Mouse (Mus musculus) left cerebral cortex, adult 2 months (tissue): ENCODE measurements around the gene Pin1. TPM values are rescaled to one million over a fixed set of nuclear protein-coding genes. Genes with fewer than 3 reads are reported as not detected.
A peak's percentile ranks its signal among the peaks of the same experiment; 100 is the strongest.

Experiments
- DNase-seq, 2 experiments: peaks; one replicate each; pipeline ENCODE4 v3.0.0; 2021 to 2022; ENCODE audit warnings: low spot score in 2 of 2, mixed read lengths in 1 of 2; ENCODE audit errors: extremely low spot score in 1 of 2
- H3K27ac ChIP-seq: fragments of 200-600 bp; 2 replicates; pipeline ENCODE4 v1.8.1; 2022
- H3K4me3 ChIP-seq: fragments of 200-600 bp; 2 replicates; pipeline ENCODE4 v1.8.1; 2022
- CTCF ChIP-seq: fragments of 200-600 bp; IDR thresholded peaks from 2 replicates; pipeline ENCODE4 v1.8.1; 2022; ENCODE audit warnings: antibody characterized with exemption, mild to moderate bottlenecking, moderate library complexity
- intact Hi-C: fragments of 180-260 bp; cut with DNase I; formaldehyde crosslinking; loops from one replicate; pipeline ENCODE4 v1.15.1; 2025
- total RNA-seq, 2 experiments: library from RNA; stranded (reverse); gene quantifications; 2 replicates each; pipeline ENCODE4 v1.2.3; 2021

The Pin1 gene
- total RNA-seq, 2 experiments from 2014 or later, result 40.0 to 41.5 TPM

GRCm38 (mm10) chr9:20710471-20710870, 58.6 kb downstream of the Pin1 start:
- H3K4me3 ChIP-seq, result no peak overlapping the region
- intact Hi-C loops, result no loop called here
- H3K27ac ChIP-seq, result no peak overlapping the region
- no peak for DNase-seq
- TF ChIP-seq CTCF, result no peak

DNA sequence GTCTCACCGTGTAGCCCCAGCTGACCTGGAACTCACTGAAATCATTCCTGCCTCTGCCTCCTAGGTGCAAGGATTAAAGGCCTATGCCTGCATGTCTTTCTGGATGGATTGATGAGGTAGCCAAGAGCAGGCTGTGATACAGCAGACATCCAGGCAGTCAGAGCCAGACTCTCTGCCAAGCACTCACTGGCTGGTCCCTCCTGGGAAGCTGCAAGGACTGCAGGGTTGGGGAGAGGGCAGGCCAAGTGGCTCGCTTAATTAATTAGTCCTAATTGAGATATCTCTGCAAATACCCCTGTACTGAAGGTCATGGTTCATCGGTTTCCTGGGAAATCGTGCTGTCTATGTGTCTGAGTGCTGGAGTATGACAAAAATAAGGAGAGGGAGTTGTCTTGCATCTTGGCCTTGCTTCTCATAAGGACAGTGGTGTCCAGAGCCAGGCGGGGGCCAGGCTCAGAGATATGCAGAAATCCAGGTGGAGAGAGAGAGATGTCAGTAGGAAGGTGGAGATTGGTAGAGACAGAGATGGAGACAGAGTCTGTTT, 61.1 kb downstream of the Pin1 start:
- TF ChIP-seq CTCF, result no peak
- H3K27ac ChIP-seq, result peak overlapping the region; percentile 69

GRCm38 (mm10) chr9:20713478-20713987, 61.6 kb downstream of the Pin1 start:
- Histone ChIP-seq H3K27ac (peak overlapping the region; percentile 69; the same call in 1 of the 2 replicates), H3K4me3 (no peak overlapping the region)
- intact Hi-C loops, result no loop called here
- no peak for DNase-seq
- no peak for TF ChIP-seq CTCF

More for the DNA sequence above, 61.1 kb downstream of the Pin1 start:
- DNase-seq, result no peak
- intact Hi-C loops, result no loop called here
- H3K4me3 ChIP-seq, result no peak overlapping the region

GRCm38 (mm10) chr9:20715332-20715731, 63.4 kb downstream of the Pin1 start:
- no peak overlapping the region for H3K4me3 ChIP-seq
- intact Hi-C loops, result no loop called here
- DNase-seq, result no peak
- H3K27ac ChIP-seq, result no peak overlapping the region
- peak; percentile 46 for TF ChIP-seq CTCF

Other genes with a start within 250 kb of the Pin1 start
- gene Zfp26, start 191.9 kb upstream of the Pin1 start, total RNA-seq, result 10 to 100 TPM; 26.0 to 31.4 TPM
- 10 to 100 TPM; 30.7 to 33.7 TPM for gene Zfp426, start 159.3 kb upstream of the Pin1 start, total RNA-seq
- gene Zfp266, start 130.7 kb upstream of the Pin1 start, total RNA-seq, result 10 to 100 TPM; 41.3 to 44.3 TPM
- gene Zfp846, start 70.8 kb upstream of the Pin1 start, total RNA-seq, result 10 to 100 TPM; 19.0 to 21.1 TPM
- 100 to 1,000 TPM; 289 to 312 TPM for gene Ubl5, start 9.2 kb upstream of the Pin1 start, total RNA-seq
- gene Fbxl12, start 7.3 kb upstream of the Pin1 start, total RNA-seq, result 10 to 100 TPM; 26.4 to 28.6 TPM
- gene Olfm2, start 94.3 kb downstream of the Pin1 start, total RNA-seq, result 100 to 1,000 TPM; 152 TPM
- gene Col5a3, start 163.0 kb downstream of the Pin1 start, total RNA-seq, result 1 to 10 TPM; 1.4 to 1.7 TPM
- not detected for gene Rdh8, start 166.4 kb downstream of the Pin1 start, total RNA-seq
- gene A230050P20Rik, start 216.5 kb downstream of the Pin1 start, total RNA-seq, result 10 to 100 TPM; 84.3 to 88.2 TPM
- 10 to 100 TPM in 1 of 2 experiments, 1 to 10 TPM in 1; 9.8 to 10.1 TPM for gene Angptl6, start 227.6 kb downstream of the Pin1 start, total RNA-seq
- 10 to 100 TPM; 25.6 to 26.3 TPM for gene Ppan, start 236.1 kb downstream of the Pin1 start, total RNA-seq
- gene Eif3g, start 246.5 kb downstream of the Pin1 start, total RNA-seq, result 100 to 1,000 TPM; 118 to 122 TPM